Mouse (Mus musculus) macrophage (primary cell): Measurements from ENCODE around the gene Nemp1. TPM values are rescaled to one million over a fixed set of nuclear protein-coding genes. Genes with fewer than 3 reads are reported as not detected.
A peak's percentile ranks its signal among the peaks of the same experiment; 100 is the strongest.

Source experiments
- H3K27ac ChIP-seq: fragments of 350-480 bp; formaldehyde crosslinking; 2 replicates; pipeline ENCODE4 v1.9.0; 2021
- H3K36me3 ChIP-seq: fragments of 350-480 bp; formaldehyde crosslinking; 2 replicates; pipeline ENCODE4 v1.9.0; 2021; ENCODE audit errors: inconsistent target
- H3K4me3 ChIP-seq: fragments of 350-480 bp; formaldehyde crosslinking; 2 replicates; pipeline ENCODE4 v1.9.0; 2021; ENCODE audit errors: inconsistent target
- H3K79me2 ChIP-seq: fragments of 350-480 bp; formaldehyde crosslinking; 2 replicates; pipeline ENCODE4 v1.9.0; 2021; ENCODE audit errors: inconsistent target
- WGBS: methylation state at CpG from one replicate; pipeline ENCODE4 v1.1.7; 2026; ENCODE audit warnings: inconsistent platforms; ENCODE audit not compliant: missing documents; 5-methylcytosine and 5-hydroxymethylcytosine counted together
- polyA plus RNA-seq: library from polyadenylated mRNA; stranded (reverse); fragments of 250-400 nt; gene quantifications from 3 replicates; pipeline ENCODE4 v1.2.4, GENCODE M21; 2018; ENCODE audit warnings: inconsistent platforms

Gene Nemp1
- polyA plus RNA-seq, 1 experiment from 2014 or later, result 2.7 TPM

GRCm38 (mm10) chr10:127705783-127706182 is 39.1 kb downstream of the Nemp1 start:
- Histone ChIP-seq H3K79me2 (no peaks in the 10 kb centered on the region), H3K36me3 (no peaks in the 10 kb centered on the region), H3K4me3 (no peak overlapping the region), H3K27ac (no peak overlapping the region)
- WGBS, result 55% methylated on average over 4 of the region's 4 CpGs

GRCm38 (mm10) chr10:127707721-127708120 is 41.0 kb downstream of the Nemp1 start:
- no peak overlapping the region for H3K4me3 ChIP-seq
- no peak overlapping the region for H3K27ac ChIP-seq
- H3K36me3 ChIP-seq, result no peaks in the 10 kb centered on the region
- WGBS, result 78% methylated on average over 7 of the region's 7 CpGs
- H3K79me2 ChIP-seq, result no peaks in the 10 kb centered on the region

- WGBS, result 94% methylated on average over 3 of the region's 3 CpGs
- no peaks in the 10 kb centered on the region for H3K79me2 ChIP-seq
Measured at GRCm38 (mm10) chr10:127708850-127709370, 42.2 kb downstream of the Nemp1 start.

GRCm38 (mm10) chr10:127710331-127710730 is 43.6 kb downstream of the Nemp1 start:
- Histone ChIP-seq H3K4me3 (no peak overlapping the region), H3K27ac (no peak overlapping the region), H3K79me2 (no peaks in the 10 kb centered on the region), H3K36me3 (no peaks in the 10 kb centered on the region)
- 88% methylated on average over 13 of the region's 13 CpGs for WGBS

More at GRCm38 (mm10) chr10:127708850-127709370, 42.2 kb downstream of the Nemp1 start:
- no peak overlapping the region for H3K4me3 ChIP-seq
- no peak overlapping the region for H3K27ac ChIP-seq
- H3K36me3 ChIP-seq, result no peaks in the 10 kb centered on the region

GRCm38 (mm10) chr10:127712736-127713135 is 46.0 kb downstream of the Nemp1 start:
- Histone ChIP-seq H3K4me3 (no peak overlapping the region), H3K27ac (no peak overlapping the region), H3K79me2 (no peaks in the 10 kb centered on the region), H3K36me3 (no peaks in the 10 kb centered on the region)
- WGBS, result 88% methylated on average over 5 of the region's 6 CpGs

GRCm38 (mm10) chr10:127721671-127722418 is 55.1 kb downstream of the Nemp1 start:
- Histone ChIP-seq H3K79me2 (no peaks in the 10 kb centered on the region), H3K4me3 (no peak overlapping the region), H3K36me3 (no peaks in the 10 kb centered on the region), H3K27ac (no peak overlapping the region)
- 69% methylated on average over 18 of the region's 20 CpGs for WGBS

GRCm38 (mm10) chr10:127724178-127724577 is 57.5 kb downstream of the Nemp1 start, which contains the start of gene Tac2:
Gene Tac2 (plus strand): TSS chr10:127724478.
- Histone ChIP-seq H3K4me3 (no peak within 1 kb of the TSS), H3K79me2 (no peaks in the 10 kb centered on the region), H3K27ac (no peak within 1 kb of the TSS), H3K36me3 (no peaks in the 10 kb centered on the region)
- WGBS, result 91% methylated on average over 3 of the region's 3 CpGs

- H3K36me3 ChIP-seq, result no peaks in the 10 kb centered on the region
- no peak overlapping the region for H3K27ac ChIP-seq
- no peaks in the 10 kb centered on the region for H3K79me2 ChIP-seq
- H3K4me3 ChIP-seq, result no peak overlapping the region
- 87% methylated on average over 4 of the region's 4 CpGs for WGBS
Measured at GRCm38 (mm10) chr10:127725136-127725535, 58.4 kb downstream of the Nemp1 start.

GRCm38 (mm10) chr10:127728437-127728836 is 61.7 kb downstream of the Nemp1 start:
- Histone ChIP-seq H3K79me2 (no peaks in the 10 kb centered on the region), H3K4me3 (no peak overlapping the region), H3K27ac (no peak overlapping the region), H3K36me3 (no peaks in the 10 kb centered on the region)
- WGBS, result 68% methylated on average over 8 of the region's 8 CpGs

GRCm38 (mm10) chr10:127730285-127730932 is 63.7 kb downstream of the Nemp1 start:
- Histone ChIP-seq H3K79me2 (no peaks in the 10 kb centered on the region), H3K36me3 (no peaks in the 10 kb centered on the region), H3K27ac (no peak overlapping the region), H3K4me3 (no peak overlapping the region)
- WGBS, result 85% methylated on average over 11 of the region's 11 CpGs

GRCm38 (mm10) chr10:127730933-127731310 is 64.2 kb downstream of the Nemp1 start:
- no peak overlapping the region for H3K27ac ChIP-seq
- no peaks in the 10 kb centered on the region for H3K36me3 ChIP-seq
- no peak overlapping the region for H3K4me3 ChIP-seq
- no peaks in the 10 kb centered on the region for H3K79me2 ChIP-seq
- 68% methylated on average over 9 of the region's 9 CpGs for WGBS

GRCm38 (mm10) chr10:127731397-127731796 is 64.7 kb downstream of the Nemp1 start:
- Histone ChIP-seq H3K27ac (no peak overlapping the region), H3K79me2 (no peaks in the 10 kb centered on the region), H3K4me3 (no peak overlapping the region), H3K36me3 (no peaks in the 10 kb centered on the region)
- 23% methylated on average over 5 of the region's 5 CpGs for WGBS

GRCm38 (mm10) chr10:127734434-127734833 is 67.7 kb downstream of the Nemp1 start:
- Histone ChIP-seq H3K4me3 (no peak overlapping the region), H3K79me2 (no peaks in the 10 kb centered on the region), H3K27ac (no peak overlapping the region), H3K36me3 (no peaks in the 10 kb centered on the region)
- 75% methylated on average over 5 of the region's 5 CpGs for WGBS

GRCm38 (mm10) chr10:127736266-127736665 is 69.6 kb downstream of the Nemp1 start:
- H3K27ac ChIP-seq, result no peak overlapping the region
- 28% methylated on average over 2 of the region's 2 CpGs for WGBS
- peaks cover 13% of the 10 kb centered on the region; the same call in 1 of the 2 replicates for H3K79me2 ChIP-seq

GRCm38 (mm10) chr10:127736916-127737315 is 70.2 kb downstream of the Nemp1 start:
- peaks cover 20% of the 10 kb centered on the region; the same call in 1 of the 2 replicates for H3K79me2 ChIP-seq
- WGBS, result 6% methylated on average over 4 of the region's 4 CpGs
- H3K27ac ChIP-seq, result peak overlapping the region; percentile 42
- no peak overlapping the region for H3K4me3 ChIP-seq
- H3K36me3 ChIP-seq, result peaks cover 5% of the 10 kb centered on the region; the same call in 1 of the 2 replicates

More at GRCm38 (mm10) chr10:127736266-127736665, 69.6 kb downstream of the Nemp1 start:
- H3K36me3 ChIP-seq, result no peaks in the 10 kb centered on the region
- no peak overlapping the region for H3K4me3 ChIP-seq
